Mouse (Mus musculus) stomach, postnatal 0 days (tissue): ENCODE results near the gene Nfasc.

ENCODE experiments used
- CTCF ChIP-seq: IDR thresholded peaks from 2 replicates; pipeline ENCODE4 v1.5.1; 2016; ENCODE audit warnings: antibody characterized with exemption, low read depth, mild to moderate bottlenecking, moderate library complexity
- EP300 ChIP-seq: optimal IDR thresholded peaks from 2 replicates; pipeline ENCODE3; 2016; ENCODE audit warnings: antibody characterized with exemption

- TF ChIP-seq CTCF (no peak), EP300 (no peak)
These were observed 213.5 kb downstream of the Nfasc start for GRCm38 (mm10) chr1:132528071-132528470.
